Mouse (Mus musculus) limb, embryonic 10.5 days (tissue): ENCODE measurements around the gene Src. TPM values are rescaled to one million over a fixed set of nuclear protein-coding genes. Genes with fewer than 3 reads are reported as not detected.

Source experiments
- DNase-seq: peaks from one replicate; pipeline ENCODE4 v3.0.0-alpha.2; 2017; ENCODE audit warnings: low spot score
- H3K27ac ChIP-seq: fragments of 300-500 bp; sonication (generic); 2 replicates; pipeline ENCODE4 v1.5.1; 2016; ENCODE audit warnings: mild to moderate bottlenecking
- H3K27me3 ChIP-seq: fragments of 300-500 bp; sonication (generic); 2 replicates; pipeline ENCODE4 v1.6.1; 2016; ENCODE audit warnings: low read depth, mild to moderate bottlenecking; ENCODE audit not compliant: poor library complexity, severe bottlenecking
- H3K36me3 ChIP-seq: fragments of 300-500 bp; sonication (generic); 2 replicates; pipeline ENCODE4 v1.6.1; 2016; ENCODE audit warnings: mild to moderate bottlenecking, moderate library complexity
- H3K4me1 ChIP-seq: fragments of 300-500 bp; sonication (generic); 2 replicates; pipeline ENCODE4 v1.6.1; 2016
- H3K4me3 ChIP-seq: fragments of 300-500 bp; sonication (generic); 2 replicates; pipeline ENCODE4 v1.5.1; 2016; ENCODE audit warnings: mild to moderate bottlenecking, moderate library complexity
- H3K9me3 ChIP-seq: fragments of 300-500 bp; sonication (generic); replicated peaks from 2 replicates; pipeline ENCODE4 v1.6.1; 2016; ENCODE audit warnings: mild to moderate bottlenecking
- WGBS: fragments of 180-500 bp; shearing (Covaris S2); methylation state at CpG from one replicate; pipeline ENCODE4 v1.1.7; 2016; 5-methylcytosine and 5-hydroxymethylcytosine counted together
- polyA plus RNA-seq: library from polyadenylated mRNA; unstranded; fragments of >200 nt; fragmentation: Nextera tagmentation; extraction: Ambion mirVana; gene quantifications from 2 replicates; pipeline ENCODE4 v1.2.1, GENCODE M21; 2016

Gene Src
- polyA plus RNA-seq, 1 experiment from 2014 or later = 26.2 TPM

DNA sequence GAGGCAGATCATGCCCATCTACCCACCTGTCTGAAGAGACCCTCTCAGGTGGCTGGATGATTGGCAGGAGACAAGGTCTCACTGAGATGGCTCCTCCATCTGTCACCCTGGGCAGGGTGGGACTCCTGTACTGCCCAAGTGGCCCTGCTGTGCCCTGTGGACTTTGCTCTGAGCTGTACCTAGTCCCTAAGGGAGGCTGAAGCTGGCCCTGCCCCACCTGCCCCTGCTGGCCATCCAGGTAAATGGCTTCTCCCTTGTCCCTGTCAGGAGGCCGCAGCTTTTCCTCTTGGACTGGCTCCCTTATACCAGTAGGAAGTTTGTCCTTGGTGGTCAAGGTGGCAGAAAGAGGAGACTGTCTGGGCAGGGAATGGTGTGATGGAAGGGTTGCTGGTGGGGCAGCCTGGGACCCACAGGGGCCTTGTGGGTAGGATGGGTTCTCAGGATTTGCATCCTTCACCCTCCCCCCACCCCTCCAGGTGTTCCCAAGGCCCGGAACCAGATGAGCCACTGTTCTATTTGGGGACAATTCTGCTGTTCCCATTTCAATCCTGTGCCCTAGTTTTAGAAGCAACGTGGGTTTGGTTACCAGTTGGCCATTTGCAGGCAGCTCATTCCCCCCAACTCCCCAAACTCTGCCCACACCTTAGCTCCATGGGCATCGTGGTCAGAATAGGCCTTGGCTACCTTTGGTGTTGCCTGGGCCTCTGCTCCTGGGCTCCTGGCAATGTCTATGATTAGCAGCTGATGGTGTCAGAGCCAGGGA lies 12.6 kb downstream of the Src start:
- Histone ChIP-seq H3K4me3 (no peak overlapping the region), H3K36me3 (peaks cover 79% of the 10 kb centered on the region), H3K27me3 (no peaks in the 10 kb centered on the region), H3K4me1 (peaks cover 86% of the 10 kb centered on the region), H3K27ac (peak overlapping the region; percentile 61; the same call in 1 of the 2 replicates), H3K9me3 (no peaks in the 10 kb centered on the region)
- WGBS = 76% methylated on average over 4 of the region's 4 CpGs
- no peak for DNase-seq

DNA sequence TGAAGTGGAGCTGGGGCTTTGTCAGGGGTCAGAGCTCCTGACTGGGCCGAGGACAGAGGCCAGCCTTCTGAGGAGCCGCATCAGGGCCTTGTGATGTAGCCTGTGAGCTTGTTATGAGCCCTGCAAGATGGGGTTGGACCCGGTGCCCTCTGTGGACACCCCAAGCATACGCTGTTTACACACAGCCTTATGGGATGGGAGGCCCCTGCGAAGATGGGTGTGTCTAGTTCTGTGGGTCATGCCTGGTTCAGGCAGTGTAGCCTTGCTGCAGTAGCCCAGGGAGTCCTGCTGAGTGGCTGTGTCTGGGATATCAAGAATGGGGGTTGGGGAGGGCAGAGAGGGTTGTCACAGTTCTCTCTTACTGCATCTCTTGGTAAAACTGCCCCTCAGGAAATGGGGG lies 13.7 kb downstream of the Src start:
- Histone ChIP-seq H3K9me3 (no peaks in the 10 kb centered on the region), H3K4me1 (peaks cover 84% of the 10 kb centered on the region), H3K4me3 (no peak overlapping the region), H3K27ac (peak overlapping the region; percentile 61; the same call in 1 of the 2 replicates), H3K27me3 (no peaks in the 10 kb centered on the region), H3K36me3 (peaks cover 82% of the 10 kb centered on the region)
- 84% methylated on average over 5 of the region's 5 CpGs for WGBS
- DNase-seq = no peak

GRCm38 (mm10) chr2:157432476-157432875 lies 14.2 kb downstream of the Src start:
- Histone ChIP-seq H3K4me3 (no peak overlapping the region), H3K27ac (peak overlapping the region; percentile 61; the same call in 1 of the 2 replicates), H3K9me3 (no peaks in the 10 kb centered on the region), H3K27me3 (no peaks in the 10 kb centered on the region), H3K4me1 (peaks cover 78% of the 10 kb centered on the region), H3K36me3 (peaks cover 87% of the 10 kb centered on the region)
- DNase-seq = no peak
- WGBS = 83% methylated on average over 9 of the region's 9 CpGs

DNA sequence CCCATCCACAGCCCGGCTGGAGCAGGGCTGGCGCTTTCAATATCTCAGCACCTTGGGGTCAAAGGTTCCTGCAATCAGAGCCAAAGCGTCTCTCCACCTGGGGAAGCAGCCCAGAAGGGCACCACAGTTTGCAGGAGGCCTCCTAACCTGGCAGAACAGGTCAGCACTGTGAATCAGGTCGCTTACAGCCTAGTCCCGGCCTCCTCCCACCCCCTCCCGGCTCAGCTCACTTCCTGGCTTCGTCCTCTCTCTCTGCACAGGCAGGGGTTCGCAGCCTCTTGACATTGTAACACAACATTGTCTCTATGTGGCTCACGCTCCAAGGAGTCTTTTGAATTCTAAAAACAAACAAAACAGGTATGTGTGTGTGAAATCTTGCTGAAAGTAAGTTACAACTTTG lies 15.8 kb downstream of the Src start:
- H3K36me3 ChIP-seq = peaks cover 87% of the 10 kb centered on the region
- WGBS = 27% methylated on average over 9 of the region's 9 CpGs

DNA sequence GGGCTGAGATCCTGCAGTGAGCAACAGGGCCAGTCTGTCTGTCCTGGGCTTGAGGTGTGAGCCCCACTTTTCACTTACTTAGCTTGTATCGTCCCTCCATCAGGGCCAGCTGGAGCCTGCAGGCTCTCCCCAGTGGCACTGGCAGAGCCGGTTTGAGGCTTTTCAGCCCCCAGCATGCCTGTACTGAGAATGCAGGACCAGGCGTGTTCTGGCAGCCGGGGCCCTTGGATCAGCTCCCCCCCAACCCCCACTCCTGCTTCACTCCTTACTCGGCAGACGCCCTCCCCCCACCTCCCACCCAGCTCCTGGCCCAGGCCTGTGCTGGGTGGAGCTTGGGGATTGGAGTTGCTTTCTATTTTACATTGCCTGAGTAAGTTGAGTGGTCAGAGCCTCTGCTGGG lies 16.3 kb downstream of the Src start:
- DNase-seq = peak; percentile 63
- Histone ChIP-seq H3K4me3 (peak overlapping the region; percentile 3; the same call in 1 of the 2 replicates), H3K4me1 (peaks cover 70% of the 10 kb centered on the region), H3K27ac (peak overlapping the region; percentile 78), H3K27me3 (no peaks in the 10 kb centered on the region), H3K36me3 (peaks cover 87% of the 10 kb centered on the region), H3K9me3 (no peaks in the 10 kb centered on the region)
- 18% methylated on average over 6 of the region's 6 CpGs for WGBS

More for the DNA sequence above, 15.8 kb downstream of the Src start:
- H3K4me1 ChIP-seq = peaks cover 74% of the 10 kb centered on the region
- H3K27ac ChIP-seq = peak overlapping the region; percentile 78
- DNase-seq = no peak
- no peaks in the 10 kb centered on the region for H3K9me3 ChIP-seq
- no peaks in the 10 kb centered on the region for H3K27me3 ChIP-seq
- H3K4me3 ChIP-seq = peak overlapping the region; percentile 3; the same call in 1 of the 2 replicates

GRCm38 (mm10) chr2:157436496-157436895 lies 18.3 kb downstream of the Src start:
- H3K4me3 ChIP-seq = no peak overlapping the region
- peaks cover 50% of the 10 kb centered on the region for H3K4me1 ChIP-seq
- no peaks in the 10 kb centered on the region; the same call in 1 of the 2 replicates for H3K9me3 ChIP-seq
- DNase-seq = no peak
- WGBS = 81% methylated on average over 11 of the region's 11 CpGs
- H3K27me3 ChIP-seq = no peaks in the 10 kb centered on the region
- H3K36me3 ChIP-seq = peaks cover 88% of the 10 kb centered on the region
- no peak overlapping the region for H3K27ac ChIP-seq

DNA sequence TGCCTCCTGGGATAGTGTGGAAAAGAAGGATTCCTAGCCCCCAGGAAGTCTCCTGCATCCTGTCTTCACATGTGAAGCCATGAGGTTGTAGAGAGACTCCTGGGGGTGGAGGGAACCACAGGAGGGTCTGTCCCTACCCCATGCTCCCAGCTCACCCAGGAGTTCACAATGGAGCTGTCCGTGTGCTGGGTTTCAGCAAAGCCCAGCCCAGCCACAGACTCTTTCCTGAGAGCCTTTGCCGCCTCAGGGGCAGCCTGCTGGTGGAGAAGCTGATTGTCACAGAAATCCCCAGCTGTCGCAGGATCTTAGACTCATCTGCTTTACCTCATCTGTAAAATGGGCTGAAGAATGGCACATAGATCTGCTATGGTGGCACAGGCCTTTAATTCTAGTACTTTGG lies 18.9 kb downstream of the Src start:
- Histone ChIP-seq H3K27me3 (no peaks in the 10 kb centered on the region), H3K4me3 (no peak overlapping the region), H3K27ac (no peak overlapping the region), H3K4me1 (peaks cover 43% of the 10 kb centered on the region), H3K36me3 (peaks cover 88% of the 10 kb centered on the region), H3K9me3 (no peaks in the 10 kb centered on the region; the same call in 1 of the 2 replicates)
- DNase-seq = no peak
- WGBS = 86% methylated on average over 3 of the region's 3 CpGs

GRCm38 (mm10) chr2:157441363-157441762 lies 23.1 kb downstream of the Src start:
- Histone ChIP-seq H3K27ac (no peak overlapping the region), H3K36me3 (peaks cover 91% of the 10 kb centered on the region), H3K4me1 (peaks cover 3% of the 10 kb centered on the region), H3K27me3 (no peaks in the 10 kb centered on the region), H3K9me3 (no peaks in the 10 kb centered on the region; the same call in 1 of the 2 replicates), H3K4me3 (no peak overlapping the region)
- no peak for DNase-seq
- WGBS = 92% methylated on average over 1 of the region's 1 CpGs

- DNase-seq = no peak
- H3K27me3 ChIP-seq = no peaks in the 10 kb centered on the region
- no peaks in the 10 kb centered on the region for H3K4me1 ChIP-seq
- no peak overlapping the region for H3K27ac ChIP-seq
- H3K4me3 ChIP-seq = no peak overlapping the region
- H3K9me3 ChIP-seq = no peaks in the 10 kb centered on the region
- peaks cover 91% of the 10 kb centered on the region for H3K36me3 ChIP-seq
- WGBS = 86% methylated on average over 15 of the region's 15 CpGs
Observed at GRCm38 (mm10) chr2:157447297-157448158, 29.3 kb downstream of the Src start.

DNA sequence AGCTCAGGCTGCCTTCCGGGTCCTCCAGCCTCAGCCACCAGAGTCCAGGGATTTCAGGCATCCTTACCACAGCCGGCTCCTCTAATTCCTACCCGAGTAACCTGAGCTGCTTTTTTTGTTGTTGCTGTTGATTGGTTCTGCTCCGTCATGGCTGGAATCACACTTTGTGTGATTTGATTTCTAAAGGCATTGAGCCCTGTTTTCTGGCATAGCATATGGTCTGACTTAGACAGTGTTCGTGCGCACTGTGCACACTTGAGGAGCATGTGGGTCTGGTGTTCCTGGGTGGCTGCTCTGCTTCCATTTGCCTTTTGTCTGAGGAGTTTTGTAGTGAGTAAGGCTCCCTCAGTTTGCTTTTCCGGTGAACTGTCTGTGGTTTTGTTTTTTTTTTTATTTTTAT lies 30.1 kb downstream of the Src start:
- Histone ChIP-seq H3K27ac (no peak overlapping the region), H3K4me1 (no peaks in the 10 kb centered on the region), H3K36me3 (peaks cover 89% of the 10 kb centered on the region), H3K4me3 (no peak overlapping the region), H3K27me3 (no peaks in the 10 kb centered on the region), H3K9me3 (no peaks in the 10 kb centered on the region)
- no peak for DNase-seq
- WGBS = 75% methylated on average over 7 of the region's 7 CpGs

DNA sequence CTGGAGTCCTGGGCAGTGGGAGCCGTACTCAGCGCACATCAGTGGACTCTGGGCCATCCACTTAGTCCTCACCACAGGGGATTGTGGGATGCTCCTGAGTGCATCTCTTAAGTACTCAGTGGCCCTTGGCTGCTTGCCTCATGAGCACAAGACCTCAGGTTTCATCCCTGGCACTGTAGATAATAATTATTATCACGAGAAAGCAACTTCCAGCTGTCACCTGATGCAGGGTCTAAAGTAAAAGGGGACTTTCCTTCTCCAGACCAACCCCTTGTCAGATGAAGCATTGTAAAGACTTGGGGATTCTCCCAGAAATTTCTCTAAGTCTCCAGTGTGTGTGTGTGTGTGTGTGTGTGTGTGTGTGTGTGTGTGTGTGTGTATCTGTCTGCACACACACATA lies 32.7 kb downstream of the Src start:
- Histone ChIP-seq H3K9me3 (no peaks in the 10 kb centered on the region), H3K36me3 (peaks cover 82% of the 10 kb centered on the region), H3K27me3 (peaks cover 3% of the 10 kb centered on the region; the same call in 1 of the 2 replicates), H3K4me3 (no peak overlapping the region), H3K4me1 (no peaks in the 10 kb centered on the region), H3K27ac (no peak overlapping the region)
- WGBS = 89% methylated on average over 3 of the region's 3 CpGs
- no peak for DNase-seq

DNA sequence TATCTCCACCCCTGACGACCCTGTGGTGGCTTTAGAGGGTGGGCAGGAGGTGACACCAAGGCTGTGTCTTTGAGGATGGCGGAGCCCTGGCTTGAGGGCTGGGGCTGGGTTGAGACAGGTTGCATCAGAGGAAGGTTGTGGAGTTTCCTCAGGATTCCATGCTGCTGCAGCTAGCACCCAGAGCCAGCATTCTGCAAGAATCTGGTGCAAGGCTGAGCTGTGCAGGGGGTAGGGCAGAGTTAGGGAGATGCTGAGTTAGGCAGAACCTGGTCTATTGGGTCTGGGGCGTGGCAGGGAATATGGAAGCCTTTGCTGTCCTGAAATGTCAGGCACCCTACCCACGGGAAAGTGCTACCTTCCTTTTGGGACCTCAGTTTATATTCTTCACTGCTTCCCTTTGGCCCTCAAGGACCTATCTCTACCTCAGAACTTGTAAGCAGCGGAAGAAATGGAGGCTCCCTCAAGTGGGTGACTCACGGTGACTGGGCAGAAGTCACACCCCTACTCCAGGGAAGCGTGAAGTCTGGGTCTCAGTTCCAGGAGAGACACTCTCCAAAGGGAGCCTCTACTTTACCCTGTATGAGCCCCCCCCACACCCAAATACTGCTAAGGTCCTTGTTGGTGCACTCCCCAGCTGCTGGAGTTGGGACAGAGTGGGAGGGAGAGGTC lies 33.3 kb downstream of the Src start:
- H3K36me3 ChIP-seq = peaks cover 78% of the 10 kb centered on the region

More for the DNA sequence above, 33.3 kb downstream of the Src start:
- Histone ChIP-seq H3K9me3 (no peaks in the 10 kb centered on the region), H3K4me3 (no peak overlapping the region), H3K27me3 (peaks cover 5% of the 10 kb centered on the region; the same call in 1 of the 2 replicates), H3K4me1 (no peaks in the 10 kb centered on the region; the same call in 1 of the 2 replicates), H3K27ac (no peak overlapping the region)
- DNase-seq = no peak
- WGBS = 83% methylated on average over 7 of the region's 7 CpGs
